Mouse (Mus musculus): Measurements from ENCODE around the gene Fam71f2. TPM values are rescaled to one million over a fixed set of nuclear protein-coding genes. Genes with fewer than 3 reads are reported as not detected.

The Fam71f2 gene
- not detected for total RNA-seq (2021)
- long read RNA-seq, experiment 1: 0 reads
- long read RNA-seq, experiment 2: 0 reads

GRCm38 (mm10) chr6:29279293-29279692 lies at the start of gene Fam71f2:
TSS of gene Fam71f2 (plus strand) at chr6:29279593.
- no peak for DNase-seq
- intact Hi-C loops (cut with DNase I): loop anchor here (1.0 to 2.0 kb wide), 2 partner anchors 38 to 112 kb away; no protein-coding TSS in a partner anchor

- DNase-seq: no peak
- intact Hi-C loops (cut with DNase I): no loop called here
Observed at GRCm38 (mm10) chr6:29230386-29230785, 49.0 kb upstream of the Fam71f2 start.

- no peak for DNase-seq
- intact Hi-C loops (cut with DNase I): no loop called here
Observed at GRCm38 (mm10) chr6:29231799-29232198, 47.6 kb upstream of the Fam71f2 start.

- DNase-seq: no peak
- intact Hi-C loops (cut with DNase I): no loop called here
Observed at GRCm38 (mm10) chr6:29232321-29232720, 47.1 kb upstream of the Fam71f2 start.

- intact Hi-C loops (cut with DNase I): no loop called here
- no peak for DNase-seq
Observed at GRCm38 (mm10) chr6:29233710-29234109, 45.7 kb upstream of the Fam71f2 start.

- intact Hi-C loops (cut with DNase I): no loop called here
- DNase-seq: peak; percentile 11 to 34
Observed at GRCm38 (mm10) chr6:29234272-29234671, 45.1 kb upstream of the Fam71f2 start.

GRCm38 (mm10) chr6:29240806-29241205 lies 38.6 kb upstream of the Fam71f2 start:
- DNase-seq: peak; percentile 49 to 72
- intact Hi-C loops (cut with DNase I): loop anchor here (1.0 to 2.0 kb wide), 3 partner anchors 36 to 72 kb away; partner anchors contain the start of gene Fam71f2

GRCm38 (mm10) chr6:29241697-29242096 lies 37.7 kb upstream of the Fam71f2 start:
- DNase-seq: no peak
- intact Hi-C loops (cut with DNase I): loop anchor here (1.0 to 2.0 kb wide), 2 partner anchors 38 to 73 kb away; partner anchors contain the start of gene Fam71f2

- intact Hi-C loops (cut with DNase I): no loop called here
- no peak for DNase-seq
Observed at GRCm38 (mm10) chr6:29242265-29242664, 37.1 kb upstream of the Fam71f2 start.

- DNase-seq: no peak
- intact Hi-C loops (cut with DNase I): no loop called here
Observed at GRCm38 (mm10) chr6:29245272-29246120, 33.9 kb upstream of the Fam71f2 start.

GRCm38 (mm10) chr6:29246183-29246582 lies 33.2 kb upstream of the Fam71f2 start:
- intact Hi-C loops (cut with DNase I): no loop called here
- DNase-seq: no peak

GRCm38 (mm10) chr6:29246585-29246984 lies 32.8 kb upstream of the Fam71f2 start:
- intact Hi-C loops (cut with DNase I): no loop called here
- DNase-seq: no peak

GRCm38 (mm10) chr6:29247072-29247471 lies 32.3 kb upstream of the Fam71f2 start:
- intact Hi-C loops (cut with DNase I): no loop called here
- no peak for DNase-seq

GRCm38 (mm10) chr6:29259418-29259817 lies 20.0 kb upstream of the Fam71f2 start:
- intact Hi-C loops (cut with DNase I): no loop called here
- no peak for DNase-seq

- no peak for DNase-seq
- intact Hi-C loops (cut with DNase I): no loop called here
Observed at GRCm38 (mm10) chr6:29261831-29262230, 17.6 kb upstream of the Fam71f2 start.

- intact Hi-C loops (cut with DNase I): no loop called here
- DNase-seq: peak; percentile 33 to 75
Observed at GRCm38 (mm10) chr6:29263650-29264455, 15.5 kb upstream of the Fam71f2 start.

GRCm38 (mm10) chr6:29264456-29264781 lies 15.0 kb upstream of the Fam71f2 start:
- intact Hi-C loops (cut with DNase I): no loop called here
- no peak for DNase-seq

- intact Hi-C loops (cut with DNase I): no loop called here
- DNase-seq: no peak
Observed at GRCm38 (mm10) chr6:29266936-29267335, 12.5 kb upstream of the Fam71f2 start.

GRCm38 (mm10) chr6:29269006-29269668 lies 10.3 kb upstream of the Fam71f2 start:
- intact Hi-C loops (cut with DNase I): no loop called here
- no peak for DNase-seq

GRCm38 (mm10) chr6:29270961-29271360 lies 8.4 kb upstream of the Fam71f2 start:
- intact Hi-C loops (cut with DNase I): no loop called here
- DNase-seq: peak in 1 of 2 experiments; percentile 43

All from heart, postnatal 14 days (tissue).